Comparison of ENCODE assay signal across 18 mouse cellular contexts in genomic region chr11:36246152-36246551, GRCm38 (mm10).
DNase-seq lines count a peak whose midpoint lies in the region; ATAC-seq and TF ChIP-seq lines count a peak whose summit lies in the region.
"Had no signal": no experiment of that assay in that cellular context is flagged by ENCODE, and none has a peak within 500 bp of the region (broad histone marks: within the 10 kb centered on the region; RNA-seq: fewer than 3 reads in every experiment).

No protein-coding gene starts in this region.

- intact Hi-C loops in gastrocnemius, adult 2 months (cut with DNase I) = no loop called here

- no peak overlapping the region for H3K9ac ChIP-seq in kidney, postnatal 0 days (ENCODE audit: low read depth, low read length)
- no peak overlapping the region for H3K9ac ChIP-seq in kidney, embryonic 15.5 days
- H3K9ac ChIP-seq in lung, postnatal 0 days (replicated peaks; ENCODE audit: low read depth) = no peak overlapping the region
- no peak overlapping the region for H3K9ac ChIP-seq in stomach, postnatal 0 days (ENCODE audit: low read length)
- H3K9ac ChIP-seq: embryonic facial prominence, embryonic 13.5 days; liver, embryonic 14.5 days; neural tube, embryonic 15.5 days; stomach, embryonic 15.5 days had no signal

- H3K9me3 ChIP-seq in kidney, postnatal 0 days (replicated peaks; ENCODE audit: low read length) = no peaks in the 10 kb centered on the region
- no peaks in the 10 kb centered on the region for H3K9me3 ChIP-seq in kidney, embryonic 15.5 days (replicated peaks)
- no peaks in the 10 kb centered on the region for H3K9me3 ChIP-seq in lung, postnatal 0 days (ENCODE audit: low read length)
- H3K9me3 ChIP-seq in stomach, postnatal 0 days (ENCODE audit: control insufficient read depth, low read length) = no peaks in the 10 kb centered on the region
- H3K9me3 ChIP-seq: embryonic facial prominence, embryonic 13.5 days; neural tube, embryonic 15.5 days; stomach, embryonic 15.5 days had no signal

- TF ChIP-seq EP300 in lung, postnatal 0 days (IDR thresholded peaks at IDR 0.05) = no peak
- no peak for TF ChIP-seq EP300 in stomach, postnatal 0 days (optimal IDR thresholded peaks at IDR 0.05)

- peak; percentile 21; the same call in 1 of the 2 replicates for TF ChIP-seq CTCF in gastrocnemius, adult 2 months (IDR thresholded peaks at IDR 0.05)
- TF ChIP-seq CTCF in kidney, postnatal 0 days (IDR thresholded peaks at IDR 0.05; ENCODE audit: low read depth) = peak; percentile 55; the same call in 1 of the 2 replicates
- peak; percentile 23 for TF ChIP-seq CTCF in lung, postnatal 0 days (IDR thresholded peaks at IDR 0.05)
- no peak for TF ChIP-seq CTCF in lung, adult 2 months (IDR thresholded peaks at IDR 0.05; ENCODE audit: insufficient read depth, low read length)
- peak; percentile 54 for TF ChIP-seq CTCF in stomach, postnatal 0 days (IDR thresholded peaks at IDR 0.05; ENCODE audit: low read depth)

- WGBS in kidney, postnatal 0 days = 76% methylated on average over 3 of the region's 3 CpGs
- WGBS in kidney, embryonic 15.5 days = 70% methylated on average over 3 of the region's 3 CpGs
- 77% methylated on average over 3 of the region's 3 CpGs for WGBS in lung, postnatal 0 days
- WGBS in lung, adult 2 months = 69% methylated on average over 3 of the region's 3 CpGs
- WGBS in stomach, postnatal 0 days = 75% methylated on average over 3 of the region's 3 CpGs

- no peaks in the 10 kb centered on the region for H3K4me1 ChIP-seq in kidney, postnatal 0 days (replicated peaks; ENCODE audit: insufficient read depth, low read length)
- no peaks in the 10 kb centered on the region for H3K4me1 ChIP-seq in kidney, embryonic 15.5 days
- no peaks in the 10 kb centered on the region for H3K4me1 ChIP-seq in lung, postnatal 0 days (ENCODE audit: insufficient read depth, low read depth, low read length)
- H3K4me1 ChIP-seq in lung, adult 2 months (ENCODE audit: control insufficient read depth, insufficient read depth, low read length) = no peaks in the 10 kb centered on the region
- no peaks in the 10 kb centered on the region for H3K4me1 ChIP-seq in stomach, postnatal 0 days (replicated peaks; ENCODE audit: control insufficient read depth, insufficient read depth)
- H3K4me1 ChIP-seq: megakaryocyte, embryonic 14.5 days; stomach, embryonic 15.5 days had no signal

- no peak overlapping the region for H3K27ac ChIP-seq in gastrocnemius, adult 2 months
- no peak overlapping the region for H3K27ac ChIP-seq in kidney, postnatal 0 days
- no peak overlapping the region for H3K27ac ChIP-seq in kidney, embryonic 15.5 days
- no peak overlapping the region for H3K27ac ChIP-seq in lung, postnatal 0 days (ENCODE audit: low read length)
- H3K27ac ChIP-seq in stomach, postnatal 0 days (replicated peaks) = no peak overlapping the region
- H3K27ac ChIP-seq: embryonic facial prominence, embryonic 13.5 days; liver, embryonic 14.5 days; neural tube, embryonic 15.5 days; stomach, embryonic 15.5 days had no signal

- no peak overlapping the region for H3K4me3 ChIP-seq in gastrocnemius, adult 2 months
- H3K4me3 ChIP-seq in kidney, postnatal 0 days (replicated peaks; ENCODE audit: low read depth, low read length) = no peak overlapping the region
- no peak overlapping the region for H3K4me3 ChIP-seq in kidney, embryonic 15.5 days (replicated peaks)
- H3K4me3 ChIP-seq in lung, postnatal 0 days (ENCODE audit: low read depth, low read length) = no peak overlapping the region
- no peak overlapping the region for H3K4me3 ChIP-seq in lung, adult 2 months (replicated peaks; ENCODE audit: extremely low read depth, low read depth, low read length)
- H3K4me3 ChIP-seq in stomach, postnatal 0 days (ENCODE audit: low read depth, low read length) = no peak overlapping the region
- H3K4me3 ChIP-seq: embryonic facial prominence, embryonic 13.5 days; megakaryocyte, embryonic 14.5 days; neural tube, embryonic 15.5 days; stomach, embryonic 15.5 days had no signal

- H3K27me3 ChIP-seq in kidney, postnatal 0 days (ENCODE audit: insufficient read depth, low read length) = no peaks in the 10 kb centered on the region
- H3K27me3 ChIP-seq in kidney, embryonic 15.5 days = no peaks in the 10 kb centered on the region
- no peaks in the 10 kb centered on the region for H3K27me3 ChIP-seq in lung, postnatal 0 days (replicated peaks; ENCODE audit: insufficient read depth, low read length)
- no peaks in the 10 kb centered on the region for H3K27me3 ChIP-seq in stomach, postnatal 0 days (ENCODE audit: control insufficient read depth, insufficient read depth, low read length)
- H3K27me3 ChIP-seq: embryonic facial prominence, embryonic 13.5 days; megakaryocyte, embryonic 14.5 days; neural tube, embryonic 15.5 days; stomach, embryonic 15.5 days had no signal

- ATAC-seq in kidney, postnatal 0 days (replicated peaks; ENCODE audit: low FRiP score, low read depth) = no peak
- ATAC-seq in kidney, embryonic 15.5 days (replicated peaks; ENCODE audit: low FRiP score) = no peak
- ATAC-seq in lung, postnatal 0 days = no peak
- no peak for ATAC-seq in stomach, postnatal 0 days (ENCODE audit: low FRiP score, low TSS enrichment)
- no peak for ATAC-seq in erythroid progenitor cell, adult 5-6 weeks (replicated peaks; ENCODE audit: low FRiP score, poor library complexity, severe bottlenecking)

- H3K4me2 ChIP-seq in kidney, postnatal 0 days (ENCODE audit: low read length) = no peak overlapping the region
- no peak overlapping the region for H3K4me2 ChIP-seq in kidney, embryonic 15.5 days
- no peak overlapping the region for H3K4me2 ChIP-seq in lung, postnatal 0 days (replicated peaks; ENCODE audit: low read depth, low read length)
- no peak overlapping the region for H3K4me2 ChIP-seq in stomach, postnatal 0 days (replicated peaks; ENCODE audit: low read depth)
- H3K4me2 ChIP-seq: embryonic facial prominence, embryonic 13.5 days; neural tube, embryonic 15.5 days; stomach, embryonic 15.5 days had no signal

- H3K36me3 ChIP-seq in kidney, postnatal 0 days (ENCODE audit: insufficient read depth, low read length) = no peaks in the 10 kb centered on the region
- H3K36me3 ChIP-seq in kidney, embryonic 15.5 days = no peaks in the 10 kb centered on the region
- no peaks in the 10 kb centered on the region for H3K36me3 ChIP-seq in lung, postnatal 0 days (ENCODE audit: insufficient read depth, low read length)
- no peaks in the 10 kb centered on the region for H3K36me3 ChIP-seq in stomach, postnatal 0 days (ENCODE audit: control insufficient read depth, insufficient read depth, low read length)
- H3K36me3 ChIP-seq: embryonic facial prominence, embryonic 13.5 days; G1E; neural tube, embryonic 15.5 days; stomach, embryonic 15.5 days had no signal

- no peak for TF ChIP-seq POLR2A in lung, adult 2 months (IDR thresholded peaks at IDR 0.05; ENCODE audit: borderline replicate concordance, extremely low read depth, low read depth, low read length)

- no peak for DNase-seq in gastrocnemius, adult 2 months
- DNase-seq in gastrocnemius, adult 18-20 months (ENCODE audit: low spot score) = no peak
- no peak for DNase-seq in kidney, postnatal 0 days (ENCODE audit: low spot score)
- DNase-seq in lung, postnatal 0 days (ENCODE audit: low spot score) = no peak
- no peak for DNase-seq in lung, adult 2 months
- DNase-seq in stomach, postnatal 0 days (ENCODE audit: low spot score) = no peak
- DNase-seq: cerebellum, adult 8-10 months; heart, adult 18-20 months; midbrain, embryonic 14.5 days; thymus, adult 2 months had no signal
